Mouse (Mus musculus) bone marrow, adult 2 months (tissue): Measurements from ENCODE around the gene Entpd3. TPM values are rescaled to one million over a fixed set of nuclear protein-coding genes. Genes with fewer than 3 reads are reported as not detected.

ENCODE experiments used
- H3K27ac ChIP-seq: fragments of 200-500 bp; 2 replicates; pipeline ENCODE4 v1.5.1; 2012; ENCODE audit warnings: low read depth, mild to moderate bottlenecking, control low read depth, inconsistent platforms, low read length; ENCODE audit not compliant: control insufficient read depth, poor library complexity, insufficient read depth
- H3K4me1 ChIP-seq: fragments of 200-500 bp; 2 replicates; pipeline ENCODE4 v1.6.1; 2011; ENCODE audit warnings: low read length; ENCODE audit not compliant: control insufficient read depth, insufficient read depth
- H3K4me3 ChIP-seq: fragments of 200-500 bp; replicated peaks from 2 replicates; pipeline ENCODE3; 2011; ENCODE audit warnings: mild to moderate bottlenecking, low read depth, low read length, control low read depth; ENCODE audit not compliant: control insufficient read depth
- CTCF ChIP-seq: fragments of 200-500 bp; IDR thresholded peaks from 2 replicates; pipeline ENCODE4 v1.5.1; 2011; ENCODE audit warnings: low read length, control low read depth; ENCODE audit not compliant: control insufficient read depth, insufficient read depth
- POLR2A ChIP-seq: fragments of 200-500 bp; IDR thresholded peaks from 2 replicates; pipeline ENCODE4 v1.6.1; 2011; ENCODE audit warnings: low read depth, mild to moderate bottlenecking, control low read depth, low read length, borderline replicate concordance; ENCODE audit not compliant: control insufficient read depth
- WGBS: fragments of 180-500 bp; shearing (Covaris S2); methylation state at CpG from one replicate; pipeline ENCODE4 v1.1.7; 2018; 5-methylcytosine and 5-hydroxymethylcytosine counted together
- polyA plus RNA-seq: library from polyadenylated mRNA; stranded (reverse); fragments of >200 nt; gene quantifications from 2 replicates; pipeline ENCODE4 v1.2.4, GENCODE M21; 2011; ENCODE audit warnings: low replicate concordance; ENCODE audit not compliant: missing spikeins, insufficient read depth, insufficient read length

Gene Entpd3
- 0.56 TPM in 1 of 2 replicates, not detected in the other for polyA plus RNA-seq

GRCm38 (mm10) chr9:120539662-120540251, at the start of gene Entpd3:
Gene Entpd3 (plus strand): TSS chr9:120539818.
- H3K27ac ChIP-seq = no peak within 1 kb of the TSS
- TF ChIP-seq CTCF (no peak), POLR2A (no peak)
- peak within 1 kb of the TSS; percentile 15 for H3K4me3 ChIP-seq
- under 1% methylated on average over 31 of the region's 31 CpGs for WGBS
- H3K4me1 ChIP-seq = no peaks in the 10 kb centered on the region; the same call in 1 of the 2 replicates

DNA sequence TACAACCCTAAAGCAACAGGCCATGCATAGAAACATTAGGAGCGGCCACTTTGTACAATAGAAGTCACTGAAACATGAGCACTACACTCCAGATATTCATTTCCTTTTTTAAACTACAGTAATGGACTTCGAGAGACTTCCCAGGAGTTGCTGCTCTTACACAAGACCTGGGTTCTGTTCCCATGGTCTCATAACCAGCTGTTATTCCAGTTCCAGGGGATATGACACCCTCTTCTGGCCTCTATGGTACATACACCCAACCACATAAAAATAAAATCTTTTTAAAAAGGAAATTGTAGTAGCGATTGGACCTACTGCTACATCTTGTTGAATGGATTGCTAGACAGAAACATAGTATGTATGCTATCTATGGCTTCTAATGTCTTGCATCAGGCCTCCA, 48.1 kb upstream of the Entpd3 start:
- Histone ChIP-seq H3K4me1 (no peaks in the 10 kb centered on the region), H3K4me3 (no peak overlapping the region), H3K27ac (no peak overlapping the region)
- TF ChIP-seq CTCF (no peak), POLR2A (no peak)
- 59% methylated on average over 3 of the region's 3 CpGs for WGBS

- peak within 1 kb of the TSS; percentile 86 for H3K4me3 ChIP-seq
- H3K27ac ChIP-seq = peak within 1 kb of the TSS; percentile 86
- TF ChIP-seq POLR2A = no peak
- TF ChIP-seq CTCF = no peak
- H3K4me1 ChIP-seq = no peaks in the 10 kb centered on the region
- whole genome bisulfite sequencing = 5% methylated on average over 19 of the region's 19 CpGs
Observed at GRCm38 (mm10) chr9:120492010-120492399, 47.6 kb upstream of the Entpd3 start, which contains the start of gene Eif1b. Gene Eif1b (plus strand): TSS chr9:120492232.

- under 1% methylated on average over 93 of the region's 97 CpGs for WGBS
- H3K4me1 ChIP-seq = no peaks in the 10 kb centered on the region
- TF ChIP-seq POLR2A (peak; percentile 70; the same call in 1 of the 2 replicates), CTCF (no peak)
- peak overlapping the region; percentile 86 for H3K27ac ChIP-seq
- H3K4me3 ChIP-seq = peak overlapping the region; percentile 86
Observed at GRCm38 (mm10) chr9:120492400-120493351, 46.9 kb upstream of the Entpd3 start.

- TF ChIP-seq POLR2A (no peak), CTCF (no peak)
- no peak overlapping the region for H3K4me3 ChIP-seq
- WGBS = 73% methylated on average over 12 of the region's 12 CpGs
- no peaks in the 10 kb centered on the region for H3K4me1 ChIP-seq
- no peak overlapping the region for H3K27ac ChIP-seq
Observed at GRCm38 (mm10) chr9:120493781-120494180, 45.8 kb upstream of the Entpd3 start.

GRCm38 (mm10) chr9:120496691-120497090, 42.9 kb upstream of the Entpd3 start:
- TF ChIP-seq CTCF = peak; percentile 71
- no peak for TF ChIP-seq POLR2A
- H3K27ac ChIP-seq = no peak overlapping the region
- H3K4me3 ChIP-seq = no peak overlapping the region
- 5% methylated on average over 3 of the region's 3 CpGs for WGBS
- no peaks in the 10 kb centered on the region for H3K4me1 ChIP-seq

GRCm38 (mm10) chr9:120497983-120498382, 41.6 kb upstream of the Entpd3 start:
- Histone ChIP-seq H3K4me1 (no peaks in the 10 kb centered on the region; the same call in 1 of the 2 replicates), H3K4me3 (no peak overlapping the region), H3K27ac (no peak overlapping the region)
- TF ChIP-seq POLR2A (no peak), CTCF (no peak)
- WGBS = 80% methylated on average over 5 of the region's 5 CpGs

GRCm38 (mm10) chr9:120501191-120501902, 38.3 kb upstream of the Entpd3 start:
- TF ChIP-seq CTCF = peak; percentile 34; the same call in 1 of the 2 replicates
- no peak for TF ChIP-seq POLR2A
- WGBS = 33% methylated on average over 10 of the region's 10 CpGs
- peaks cover 2% of the 10 kb centered on the region; the same call in 1 of the 2 replicates for H3K4me1 ChIP-seq

More at GRCm38 (mm10) chr9:120501191-120501902, 38.3 kb upstream of the Entpd3 start:
- Histone ChIP-seq H3K4me3 (no peak overlapping the region), H3K27ac (no peak overlapping the region)
